Mouse (Mus musculus) inflammation-experienced regulatory T-cells, adult 6 months (primary cell): ENCODE results near the gene Syna. TPM values are rescaled to one million over a fixed set of nuclear protein-coding genes. Genes with fewer than 3 reads are reported as not detected.

ENCODE experiments used
- ATAC-seq: one replicate; pipeline ENCODE4 v1.8.0; 2017
- polyA plus RNA-seq, 3 experiments: library from polyadenylated mRNA; unstranded; fragments of 100-300 nt; shearing (Covaris generic); gene quantifications; one replicate each; pipeline ENCODE4 v1.2.1; 2017

Syna gene
- polyA plus RNA-seq, 3 experiments from 2014 or later, result 0.28 to 1.1 TPM; not detected in 1

DNA sequence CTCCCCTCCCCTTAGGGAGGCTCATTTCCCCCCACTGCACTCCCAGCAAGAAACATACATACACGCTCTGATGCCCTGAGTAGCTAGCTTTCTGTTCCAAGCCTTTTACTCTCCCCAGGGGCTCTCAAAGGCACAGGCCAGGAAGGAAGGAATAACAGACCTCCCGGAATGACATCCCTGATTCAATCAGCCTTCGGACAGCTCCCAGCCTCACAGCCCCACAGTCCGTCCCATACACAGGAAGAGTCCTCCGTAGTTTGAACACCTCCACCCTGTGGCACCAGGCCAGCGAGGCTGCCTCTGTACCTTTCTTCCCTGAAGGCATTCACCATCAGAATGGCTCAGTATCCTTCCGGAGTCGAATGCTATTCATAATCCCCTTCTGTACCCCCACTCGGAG, 31.5 kb downstream of the Syna start:
- no peak for ATAC-seq

DNA sequence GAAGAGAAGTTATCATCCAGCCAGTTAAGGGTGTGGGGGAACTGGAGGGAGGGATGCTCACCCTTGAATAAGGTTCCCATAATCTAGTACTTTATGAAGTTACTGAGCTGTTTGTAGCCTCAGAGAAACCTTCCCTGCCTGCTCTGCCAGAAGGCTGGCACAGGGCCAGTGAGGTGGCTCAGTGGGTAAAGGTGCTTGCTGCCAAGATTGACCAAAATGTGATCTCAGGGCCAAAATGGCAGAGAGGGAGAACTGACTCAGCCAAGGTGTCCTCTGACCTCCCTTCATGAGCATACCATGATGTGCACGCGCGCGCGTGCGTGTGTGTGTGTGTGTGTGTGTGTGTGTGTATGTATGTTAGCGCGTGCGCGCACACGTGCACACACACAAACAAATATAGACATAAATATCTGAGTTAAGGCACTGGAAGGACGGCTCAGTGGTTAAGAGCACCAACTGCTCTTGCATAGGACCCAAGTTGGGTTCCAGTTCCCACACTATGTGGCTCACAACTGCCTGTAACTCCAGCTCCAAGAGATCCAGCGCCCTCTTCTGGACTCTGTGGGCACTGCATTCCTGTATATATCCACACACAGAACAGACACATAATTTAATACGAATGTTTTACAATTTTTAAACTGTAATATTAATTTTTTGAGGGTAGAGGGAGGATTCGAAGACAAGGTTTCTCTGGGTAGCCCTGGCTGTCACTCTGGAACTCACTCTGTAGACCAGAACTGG, 33.8 kb downstream of the Syna start:
- no peak for ATAC-seq

DNA sequence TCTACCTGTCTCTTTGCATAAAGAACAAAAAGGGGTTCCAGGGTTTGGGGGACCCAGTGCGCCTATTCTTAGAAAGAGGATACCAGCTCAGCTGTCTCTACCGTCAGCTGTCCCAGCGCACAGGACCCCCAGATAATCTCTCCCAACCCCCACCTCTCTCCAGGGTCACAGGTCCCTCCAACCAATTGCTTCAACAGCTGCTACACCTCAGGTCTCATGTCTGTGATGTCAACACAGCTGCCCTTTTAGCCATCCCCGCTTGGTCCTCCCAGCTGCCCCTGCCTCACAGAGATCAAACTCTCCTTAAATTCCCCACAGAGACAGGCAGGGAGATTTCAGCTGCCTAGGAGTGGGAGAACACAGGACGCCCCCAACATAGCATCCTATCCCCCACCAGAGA, 36.2 kb downstream of the Syna start:
- no peak for ATAC-seq

GRCm38 (mm10) chr5:134522524-134522923, 37.4 kb downstream of the Syna start:
- no peak for ATAC-seq

DNA sequence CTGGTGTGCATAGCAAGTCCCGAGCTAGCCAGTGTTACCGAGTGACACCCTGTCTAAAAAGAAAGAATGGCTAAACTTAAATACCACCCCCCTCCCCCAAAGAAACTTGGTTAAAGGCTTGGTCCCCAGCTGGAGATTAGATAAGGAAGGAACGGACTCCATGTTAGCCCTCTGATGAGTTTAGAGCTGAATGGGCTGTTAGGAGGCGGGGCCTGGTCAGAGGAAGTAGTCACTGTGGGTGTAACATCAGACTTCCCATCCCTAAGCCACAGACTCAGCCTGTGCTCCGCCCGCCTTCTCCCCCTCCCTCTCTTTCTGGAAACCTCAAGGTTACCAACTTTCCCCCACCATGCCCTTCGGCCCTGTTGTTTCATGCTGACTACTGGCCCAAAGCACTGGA, 38.2 kb downstream of the Syna start:
- ATAC-seq, result no peak

DNA sequence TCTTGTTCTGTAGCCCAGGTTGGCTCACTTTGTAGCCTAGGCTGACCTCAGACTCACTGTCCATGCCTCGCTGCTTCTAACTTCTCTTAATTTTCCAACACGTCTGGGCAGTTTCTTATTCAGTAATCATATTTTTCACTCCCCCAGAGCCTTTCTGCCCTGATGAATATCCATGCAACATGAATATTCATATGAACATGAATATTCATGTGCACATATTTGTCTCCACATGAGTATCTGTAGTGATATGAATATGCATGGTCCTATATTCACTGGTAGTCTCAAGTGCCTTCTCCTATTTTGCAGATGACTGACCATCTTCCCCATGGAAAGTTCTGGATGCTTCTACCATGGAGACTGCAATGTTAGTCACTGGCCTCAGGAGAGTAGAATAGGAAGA, 38.8 kb downstream of the Syna start:
- ATAC-seq, result no peak

- no peak for ATAC-seq
Measured at GRCm38 (mm10) chr5:134520120-134520519, 39.9 kb downstream of the Syna start.

DNA sequence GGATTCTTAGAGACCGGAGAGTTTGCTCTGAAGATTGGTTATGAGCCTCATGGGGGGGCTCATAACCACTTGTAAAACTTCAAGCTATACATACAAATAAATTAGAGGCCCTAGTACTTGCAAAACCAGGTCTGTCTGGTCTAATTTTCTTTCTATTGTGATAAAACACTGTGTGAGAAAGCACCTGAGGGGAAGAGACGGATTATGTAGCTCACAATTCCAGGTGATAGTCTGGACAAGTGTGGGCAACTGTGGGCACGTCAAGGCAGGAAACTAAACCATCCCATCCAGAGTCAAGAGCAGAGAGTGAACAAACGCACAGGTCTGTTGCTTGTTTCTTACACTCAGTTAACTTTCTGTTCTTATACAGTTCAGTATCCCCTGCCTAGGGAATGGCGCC, 40.5 kb downstream of the Syna start:
- ATAC-seq, result no peak

DNA sequence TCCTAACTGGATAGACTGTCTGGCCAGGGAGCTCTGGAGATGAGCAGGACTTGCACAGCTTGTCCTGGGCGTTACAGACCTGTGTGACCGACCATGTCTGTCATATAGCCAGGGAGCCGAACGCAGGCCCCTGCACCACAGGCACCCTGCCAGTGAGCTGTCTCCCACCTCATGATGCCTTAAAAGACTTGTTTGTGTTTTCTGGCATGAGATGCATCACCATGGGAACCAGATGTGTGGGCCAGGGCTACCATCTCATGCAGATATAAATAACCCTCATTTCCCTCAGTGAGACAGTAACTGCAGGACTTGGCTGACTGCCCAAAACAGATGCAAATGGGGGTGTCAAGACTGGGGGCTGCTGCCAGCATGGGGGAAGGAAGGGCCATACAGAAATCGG, 47.9 kb downstream of the Syna start:
- ATAC-seq, result no peak

DNA sequence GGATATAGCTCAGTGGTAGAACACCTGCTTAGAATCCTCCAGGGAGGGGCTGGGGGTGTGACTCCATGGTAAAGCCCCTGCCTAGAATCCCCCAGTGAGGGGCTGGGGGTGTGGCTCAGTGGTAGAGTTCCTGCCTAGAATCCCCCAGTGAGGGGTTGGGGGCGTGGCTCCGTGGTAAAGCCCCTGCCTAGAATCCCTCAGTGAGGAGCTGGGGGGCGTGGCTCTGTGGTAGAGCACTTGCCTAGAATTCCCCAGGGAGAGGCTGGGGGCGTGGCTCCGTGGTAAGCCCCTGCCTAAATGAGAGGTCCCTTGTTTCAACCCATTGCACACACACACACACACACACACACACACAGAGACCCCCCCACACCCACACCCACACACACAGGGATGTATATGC, 49.7 kb downstream of the Syna start:
- ATAC-seq, result no peak

DNA sequence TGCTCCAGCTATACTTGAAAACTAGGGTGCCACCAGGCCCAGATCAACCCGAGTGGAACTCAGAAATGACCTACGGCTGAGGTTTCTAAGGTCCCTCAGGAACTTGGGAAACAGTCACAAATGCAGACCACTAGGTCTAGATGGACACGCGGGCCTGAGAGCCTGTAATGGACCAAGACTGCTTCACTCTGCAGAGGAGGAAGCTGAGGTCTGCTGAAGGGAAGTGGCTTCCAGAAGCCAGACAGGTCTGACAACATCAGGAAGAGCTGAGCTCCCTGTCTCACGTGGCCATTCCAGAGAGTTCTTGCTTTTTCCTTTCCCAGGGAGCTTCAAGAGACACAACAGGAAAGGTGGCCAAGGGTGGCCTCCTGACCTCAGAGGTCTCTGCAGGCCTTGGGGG, 51.0 kb downstream of the Syna start:
- ATAC-seq, result no peak

Other genes starting within 250 kb of the Syna start
- gene Gtf2i, start 245.4 kb downstream of the Syna start, polyA plus RNA-seq, result 10 to 100 TPM; 91.5 to 97.5 (median 94.5) TPM
- 10 to 100 TPM in 1 of 3 experiments, 1 to 10 TPM in 2; 3.5 to 12.4 (median 5.7) TPM for gene Gtf2ird1, start 103.5 kb downstream of the Syna start, polyA plus RNA-seq
- gene Clip2, start 7.7 kb downstream of the Syna start, polyA plus RNA-seq, result under 1 TPM; 0.55 to 0.88 (median 0.74) TPM
- gene Rfc2, start 21.2 kb upstream of the Syna start, polyA plus RNA-seq, result 100 to 1,000 TPM; 140 to 223 (median 144) TPM
- 10 to 100 TPM in 2 of 3 experiments, 1 to 10 TPM in 1; 6.3 to 13.1 (median 12.2) TPM for gene Lat2, start 54.9 kb upstream of the Syna start, polyA plus RNA-seq
- 100 to 1,000 TPM in 1 of 3 experiments, 10 to 100 TPM in 2; 92.8 to 133 (median 95.4) TPM for gene Eif4h, start 79.3 kb upstream of the Syna start, polyA plus RNA-seq
- gene Limk1, start 128.4 kb upstream of the Syna start, polyA plus RNA-seq, result 1 to 10 TPM; 4.4 to 8.4 (median 7.1) TPM
- under 1 TPM in 1 of 3 experiments, not detected in 2; 0.19 TPM for gene Eln, start 187.2 kb upstream of the Syna start, polyA plus RNA-seq